Mouse (Mus musculus): Measurements from ENCODE around the gene Gm17332. TPM values are rescaled to one million over a fixed set of nuclear protein-coding genes. Genes with fewer than 3 reads are reported as not detected.

The Gm17332 gene
- polyA plus RNA-seq, 1 experiment from 2014 or later = not detected

Other genes with a start within 250 kb of the Gm17332 start
- gene Erlec1, start 228.1 kb downstream of the Gm17332 start, polyA plus RNA-seq (2016; fragmentation: Nextera tagmentation; extraction: Ambion mirVana) = 8.1 and 9.0 TPM in 2 replicates
- 10.6 and 10.8 TPM in 2 replicates for gene Chac2, start 196.1 kb downstream of the Gm17332 start, polyA plus RNA-seq (2016; fragmentation: Nextera tagmentation; extraction: Ambion mirVana)
- gene Stc2, start 187.6 kb upstream of the Gm17332 start, polyA plus RNA-seq (2016; fragmentation: Nextera tagmentation; extraction: Ambion mirVana) = 0.84 and 2.0 TPM in 2 replicates

Measured in midbrain, embryonic 10.5 days (tissue).